Mouse (Mus musculus): ENCODE measurements around the gene Oprl1. TPM values are rescaled to one million over a fixed set of nuclear protein-coding genes. Genes with fewer than 3 reads are reported as not detected.

The Oprl1 gene
- total and polyA plus RNA-seq, 3 experiments, result 0.14 to 0.25 TPM; not detected in 1

DNA sequence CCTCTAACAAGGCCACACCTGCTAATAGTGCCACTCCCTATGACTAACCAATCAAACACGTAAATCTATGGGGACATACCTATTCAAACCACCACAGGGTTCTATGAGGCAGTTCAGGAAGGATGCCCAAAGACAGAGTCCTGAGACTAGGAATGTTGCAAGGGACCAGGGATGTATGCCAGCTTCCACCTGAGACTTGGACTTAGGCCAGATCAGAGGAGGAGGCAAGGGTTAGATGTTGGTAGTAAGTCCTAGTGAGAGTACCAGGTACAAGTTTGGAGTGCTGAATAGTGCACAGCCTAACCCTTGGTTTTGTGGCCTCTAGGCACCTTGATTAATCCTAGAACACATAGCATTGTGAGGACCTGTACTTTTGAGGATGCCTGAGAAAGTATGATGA lies 37.8 kb downstream of the Oprl1 start:
- in situ Hi-C loops (cut with MboI; ENCODE audit: low pct_ligation_motif_present, low pct_unique_long_range_greater_than_20kb, low sequenced_read_pairs), result no loop called here
- dilution Hi-C loops (cut with MboI; ENCODE audit: extremely low pct_ligation_motif_present, extremely low pct_unique_long_range_greater_than_20kb, low sequenced_read_pairs), result no loop called here

DNA sequence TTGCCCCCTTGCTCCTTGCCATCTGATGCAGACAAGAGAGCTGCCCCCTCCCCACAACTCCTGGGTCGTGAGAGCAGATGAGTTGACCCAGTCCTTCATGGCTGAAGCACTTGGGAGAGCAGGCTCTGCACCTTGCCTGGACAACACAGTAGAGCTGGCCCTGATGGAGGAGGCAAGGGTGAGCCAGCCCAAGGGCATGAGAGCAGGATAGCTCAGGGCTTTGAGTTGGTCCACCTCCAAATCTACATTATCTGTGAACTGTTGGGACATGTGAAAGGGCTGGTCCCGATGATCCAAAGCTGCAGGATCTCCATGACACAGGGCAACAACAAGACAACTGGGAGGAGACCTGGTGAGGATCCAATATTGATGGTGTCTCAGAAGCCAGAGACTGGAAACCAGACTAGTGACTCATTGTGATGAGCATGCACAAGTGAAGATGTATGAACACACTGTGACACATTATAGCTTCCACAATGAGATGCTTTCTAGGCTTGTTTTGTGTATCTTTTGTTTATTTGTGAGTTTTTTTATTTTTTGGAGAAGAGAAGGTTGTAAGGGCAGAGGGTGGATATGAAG lies 43.4 kb downstream of the Oprl1 start:
- in situ Hi-C loops (cut with MboI; ENCODE audit: low pct_ligation_motif_present, low pct_unique_long_range_greater_than_20kb, low sequenced_read_pairs) (no loop called here), dilution Hi-C loops (cut with MboI; ENCODE audit: extremely low pct_ligation_motif_present, extremely low pct_unique_long_range_greater_than_20kb, low sequenced_read_pairs) (no loop called here)
- Histone ChIP-seq H3K36me3 (replicated peaks in 1 of 2; ENCODE audit: control insufficient read depth in 1 of 2, insufficient read depth in 1 of 2, low read length in 1 of 2) (no peaks in the 10 kb centered on the region), H3K9me3 (replicated peaks; ENCODE audit: low read length) (no peaks in the 10 kb centered on the region), H3K9ac (ENCODE audit: insufficient read depth, low read depth) (no peak overlapping the region), H3K4me2 (ENCODE audit: insufficient read depth, low read depth, poor library complexity, severe bottlenecking) (no peak overlapping the region), H3K27ac (ENCODE audit: insufficient read depth, low read depth) (no peak overlapping the region), H3K4me1 (ENCODE audit: control insufficient read depth in 1 of 2, insufficient read depth in 2 of 2) (no peaks in the 10 kb centered on the region), H3K79me2 (replicated peaks; ENCODE audit: control insufficient read depth, extremely low read depth, insufficient read depth, poor library complexity, severe bottlenecking) (no peaks in the 10 kb centered on the region), H3K4me3 (replicated peaks in 1 of 3; ENCODE audit: low read depth in 2 of 3, low read length in 2 of 3, poor library complexity in 1 of 3) (no peak overlapping the region), H3K27me3 (replicated peaks) (peaks cover 86% of the 10 kb centered on the region)
- TF ChIP-seq MYC (IDR thresholded peaks at IDR 0.05; ENCODE audit: low read depth, low read length) (no peak), ZMIZ1 (IDR thresholded peaks at IDR 0.05; ENCODE audit: low read depth, low read length) (no peak), IRF4 (IDR thresholded peaks at IDR 0.05; ENCODE audit: low read depth, low read length) (no peak), HCFC1 (IDR thresholded peaks at IDR 0.05; ENCODE audit: low read depth, low read length) (no peak), E2F4 (IDR thresholded peaks at IDR 0.05; ENCODE audit: insufficient replicate concordance, low read depth, low read length) (no peak), ZNF384 (IDR thresholded peaks at IDR 0.05; ENCODE audit: low read depth, low read length) (no peak), BHLHE40 (IDR thresholded peaks at IDR 0.05; ENCODE audit: low read depth, low read length) (no peak), TCF12 (IDR thresholded peaks at IDR 0.05; ENCODE audit: low read depth, low read length) (no peak), MAFK (IDR thresholded peaks at IDR 0.05; ENCODE audit: insufficient replicate concordance, low read length) (no peak), NRF1 (IDR thresholded peaks at IDR 0.05; ENCODE audit: low read depth, low read length) (no peak), SIN3A (IDR thresholded peaks at IDR 0.05; ENCODE audit: low read length) (no peak), POLR2A (IDR thresholded peaks at IDR 0.05; ENCODE audit: low read depth, low read length) (no peak), KAT2A (IDR thresholded peaks at IDR 0.05; ENCODE audit: insufficient replicate concordance, low read length) (no peak), MAX (IDR thresholded peaks at IDR 0.05; ENCODE audit: low read length) (no peak), CTCF (conservative IDR thresholded peaks at IDR 0.05 in 1 of 2, IDR thresholded peaks at IDR 0.05 in 1 of 2; ENCODE audit: low read depth in 2 of 2, low read length in 2 of 2) (no peak), ELF1 (IDR thresholded peaks at IDR 0.05; ENCODE audit: low read depth, low read length) (no peak), MEF2A (IDR thresholded peaks at IDR 0.05; ENCODE audit: borderline replicate concordance, low read depth, low read length) (no peak), EP300 (IDR thresholded peaks at IDR 0.05; ENCODE audit: low read length) (no peak), CHD1 (IDR thresholded peaks at IDR 0.05; ENCODE audit: low read depth, low read length) (no peak), RAD21 (IDR thresholded peaks at IDR 0.05; ENCODE audit: low read depth, low read length) (no peak)
- DNase-seq (ENCODE audit: extremely low read depth), result no peak

More for the DNA sequence above, 37.8 kb downstream of the Oprl1 start:
- no peaks in the 10 kb centered on the region for H3K36me3 ChIP-seq (replicated peaks in 1 of 2; ENCODE audit: control insufficient read depth in 1 of 2, insufficient read depth in 1 of 2, low read length in 1 of 2)
- no peaks in the 10 kb centered on the region for H3K9me3 ChIP-seq (replicated peaks; ENCODE audit: low read length)
- no peak overlapping the region for H3K4me3 ChIP-seq (replicated peaks in 1 of 3; ENCODE audit: low read depth in 2 of 3, low read length in 2 of 3, poor library complexity in 1 of 3)
- TF ChIP-seq CTCF (conservative IDR thresholded peaks at IDR 0.05 in 1 of 2, IDR thresholded peaks at IDR 0.05 in 1 of 2; ENCODE audit: low read depth in 2 of 2, low read length in 2 of 2) (no peak), MAX (IDR thresholded peaks at IDR 0.05; ENCODE audit: low read length) (no peak), KAT2A (IDR thresholded peaks at IDR 0.05; ENCODE audit: insufficient replicate concordance, low read length) (no peak), CHD1 (IDR thresholded peaks at IDR 0.05; ENCODE audit: low read depth, low read length) (no peak), SMC3 (IDR thresholded peaks at IDR 0.05; ENCODE audit: low read depth, low read length) (no peak)
- H3K4me1 ChIP-seq (ENCODE audit: control insufficient read depth in 1 of 2, insufficient read depth in 2 of 2), result peaks cover 0 to 5% of the 10 kb centered on the region in 2 experiments; a peak in 1 of 4 replicates
- DNase-seq (ENCODE audit: extremely low read depth), result no peak
- H3K79me2 ChIP-seq (replicated peaks; ENCODE audit: control insufficient read depth, extremely low read depth, insufficient read depth, poor library complexity, severe bottlenecking), result no peaks in the 10 kb centered on the region
- H3K27ac ChIP-seq (ENCODE audit: insufficient read depth, low read depth), result no peak overlapping the region
- no peak overlapping the region for H3K4me2 ChIP-seq (ENCODE audit: insufficient read depth, low read depth, poor library complexity, severe bottlenecking)
- H3K9ac ChIP-seq (ENCODE audit: insufficient read depth, low read depth), result no peak overlapping the region
- H3K27me3 ChIP-seq (replicated peaks), result peaks cover 39% of the 10 kb centered on the region

Measured in CH12.LX (cell line).